Mouse (Mus musculus): ENCODE results near the gene Rpl13.

Rpl13 gene

DNA sequence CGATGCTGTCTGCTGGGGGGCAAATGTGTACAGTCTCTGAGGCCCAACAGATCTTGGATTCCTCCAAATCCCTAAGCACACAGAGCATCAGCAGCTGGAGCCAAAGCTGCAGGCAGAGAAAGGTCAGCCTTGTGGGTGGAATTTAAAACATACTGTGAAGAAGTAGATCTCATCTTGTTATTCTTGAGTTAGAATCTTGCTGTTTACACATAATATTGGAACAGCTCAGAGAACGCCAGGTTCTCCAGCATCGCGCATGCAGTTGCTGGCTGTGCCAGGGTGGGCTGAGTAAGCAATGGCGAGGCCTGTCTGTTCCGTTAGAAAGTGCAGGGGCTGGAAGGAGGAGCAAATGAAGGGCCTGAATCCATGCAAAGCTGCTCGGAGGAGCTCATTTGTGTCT is 44.2 kb downstream of the Rpl13 start:
- no peak for TF ChIP-seq NANOG (IDR thresholded peaks at IDR 0.05; ENCODE audit: borderline replicate concordance, low read length)
- no peak for TF ChIP-seq CTCF (conservative IDR thresholded peaks at IDR 0.05; ENCODE audit: low read length)
- TF ChIP-seq POU5F1 (IDR thresholded peaks at IDR 0.05; ENCODE audit: borderline replicate concordance, low read length): no peak
- H3K9me3 ChIP-seq (ENCODE audit: low read length): peaks cover 24% of the 10 kb centered on the region
- H3K4me1 ChIP-seq (replicated peaks; ENCODE audit: low read depth, low read length): peaks cover 11% of the 10 kb centered on the region
- H3K4me3 ChIP-seq (replicated peaks; ENCODE audit: low read length): no peak overlapping the region
- no peaks in the 10 kb centered on the region for H3K27me3 ChIP-seq (ENCODE audit: insufficient read depth, low read length)
- no peaks in the 10 kb centered on the region for H3K36me3 ChIP-seq (ENCODE audit: insufficient read depth, low read length)

DNA sequence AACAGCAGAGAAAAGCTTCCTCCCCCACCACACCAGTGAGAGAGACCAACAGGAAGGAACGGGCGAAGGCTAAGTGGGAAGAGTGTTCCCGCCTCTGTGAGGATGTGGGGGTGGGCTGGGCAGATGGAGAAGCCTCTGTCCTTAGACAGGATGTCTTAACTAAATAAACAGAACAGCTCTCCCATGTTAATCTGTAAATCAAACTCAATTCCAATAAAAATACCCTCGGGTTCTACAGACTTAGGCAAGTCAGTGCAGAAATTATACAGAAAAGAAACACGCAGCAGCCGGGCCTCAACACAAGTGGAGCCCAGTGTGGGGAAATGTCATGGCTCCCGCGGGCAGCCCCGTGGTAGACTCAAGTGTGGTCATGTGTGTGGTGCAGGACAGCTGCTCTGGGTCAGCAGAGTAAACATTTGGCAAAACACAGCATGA is 48.6 kb downstream of the Rpl13 start:
- H3K4me3 ChIP-seq (replicated peaks; ENCODE audit: low read length): no peak overlapping the region
- TF ChIP-seq NANOG (IDR thresholded peaks at IDR 0.05; ENCODE audit: borderline replicate concordance, low read length) (no peak), POU5F1 (IDR thresholded peaks at IDR 0.05; ENCODE audit: borderline replicate concordance, low read length) (no peak), CTCF (conservative IDR thresholded peaks at IDR 0.05; ENCODE audit: low read length) (no peak)
- H3K27me3 ChIP-seq (ENCODE audit: insufficient read depth, low read length): no peaks in the 10 kb centered on the region
- no peaks in the 10 kb centered on the region for H3K9me3 ChIP-seq (ENCODE audit: low read length)
- H3K36me3 ChIP-seq (ENCODE audit: insufficient read depth, low read length): no peaks in the 10 kb centered on the region; the same call in 1 of the 2 replicates
- H3K4me1 ChIP-seq (replicated peaks; ENCODE audit: low read depth, low read length): peaks cover 22% of the 10 kb centered on the region

All from E14TG2a.4 (cell line).